Mouse (Mus musculus): ENCODE measurements around the gene Nanos3. TPM values are rescaled to one million over a fixed set of nuclear protein-coding genes. Genes with fewer than 3 reads are reported as not detected.

The Nanos3 gene
- polyA plus RNA-seq, 1 experiment: 2.3 TPM

DNA sequence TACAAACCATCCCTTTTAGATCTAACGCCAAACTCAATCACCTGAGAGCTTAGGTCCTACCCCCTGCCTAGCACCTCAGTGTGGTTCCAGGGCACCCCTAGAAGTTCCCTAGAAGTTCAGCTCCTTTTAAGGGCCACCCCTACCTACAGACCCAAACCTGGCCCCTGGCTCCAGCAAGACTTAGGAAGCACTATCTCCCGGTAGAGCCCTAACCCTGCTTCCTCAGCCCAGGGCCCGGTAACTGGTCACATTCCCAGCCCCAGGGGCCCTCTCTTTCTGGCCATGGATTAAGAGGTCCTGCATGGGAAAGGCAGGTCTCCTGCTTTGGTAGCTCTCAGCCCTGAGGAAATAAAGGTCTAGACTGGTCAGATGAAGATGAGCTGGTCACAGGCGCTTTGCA is 5.1 kb downstream of the Nanos3 start:
- TF ChIP-seq POLR2A (IDR thresholded peaks at IDR 0.05; ENCODE audit: borderline replicate concordance, insufficient read depth, low read length) (no peak), CTCF (IDR thresholded peaks at IDR 0.05; ENCODE audit: borderline replicate concordance, insufficient read depth, low read depth, low read length) (no peak)
- no peak overlapping the region for H3K4me3 ChIP-seq (replicated peaks; ENCODE audit: insufficient read depth, low read depth, low read length)
- WGBS: 41% methylated on average over 4 of the region's 4 CpGs
- H3K27ac ChIP-seq (ENCODE audit: insufficient read depth, low read length): no peak overlapping the region
- H3K27me3 ChIP-seq (ENCODE audit: control insufficient read depth, insufficient read depth, low read length): no peaks in the 10 kb centered on the region
- no peak for DNase-seq
- H3K4me1 ChIP-seq (ENCODE audit: control insufficient read depth, insufficient read depth, low read length): peaks cover 15% of the 10 kb centered on the region

DNA sequence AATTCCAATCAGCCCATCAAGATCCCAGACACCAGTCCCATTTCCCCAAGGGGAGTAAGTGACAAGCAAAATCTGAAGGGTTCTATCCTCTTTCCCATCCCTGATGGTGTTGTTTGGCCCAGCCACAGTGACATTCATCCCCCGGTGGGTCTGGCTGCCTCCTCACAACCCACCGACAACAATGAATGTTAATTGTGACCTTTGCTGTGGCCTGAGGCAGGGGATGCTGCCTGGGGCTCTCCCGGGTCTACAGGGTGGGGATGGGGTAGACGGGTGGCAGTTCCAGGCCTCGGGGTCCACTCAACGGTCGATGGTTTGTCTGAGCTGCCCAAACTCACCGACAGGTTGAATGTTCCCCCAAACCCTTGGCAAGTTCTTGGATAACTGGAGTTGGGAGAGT is 6.4 kb downstream of the Nanos3 start:
- TF ChIP-seq POLR2A (IDR thresholded peaks at IDR 0.05; ENCODE audit: borderline replicate concordance, insufficient read depth, low read length) (no peak), CTCF (IDR thresholded peaks at IDR 0.05; ENCODE audit: borderline replicate concordance, insufficient read depth, low read depth, low read length) (no peak)
- Histone ChIP-seq H3K27me3 (ENCODE audit: control insufficient read depth, insufficient read depth, low read length) (no peaks in the 10 kb centered on the region), H3K4me1 (ENCODE audit: control insufficient read depth, insufficient read depth, low read length) (peaks cover 23% of the 10 kb centered on the region), H3K27ac (ENCODE audit: insufficient read depth, low read length) (no peak overlapping the region), H3K4me3 (replicated peaks; ENCODE audit: insufficient read depth, low read depth, low read length) (no peak overlapping the region)
- WGBS: 62% methylated on average over 8 of the region's 8 CpGs
- DNase-seq: no peak

DNA sequence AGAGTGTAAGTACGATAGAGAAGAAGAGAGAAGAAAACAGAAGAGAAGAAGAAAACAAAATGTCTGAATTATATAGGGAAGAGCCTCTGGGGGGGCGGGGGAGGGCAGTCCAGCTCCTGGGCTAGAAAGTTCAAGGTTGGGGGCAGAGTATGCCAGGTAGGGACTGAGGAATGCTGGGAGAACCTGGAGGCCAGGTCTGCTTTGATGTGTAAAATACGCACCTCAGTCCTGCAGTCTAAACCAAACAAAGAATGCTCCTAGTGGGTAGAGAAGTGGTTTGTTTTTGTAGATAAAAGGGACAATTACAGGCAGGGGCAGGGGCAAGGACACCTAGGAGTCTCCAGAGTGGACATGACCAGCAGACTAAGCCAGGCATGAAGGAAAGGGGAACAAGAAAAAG is 7.6 kb downstream of the Nanos3 start:
- 98% methylated on average over 3 of the region's 3 CpGs for WGBS
- no peak overlapping the region for H3K4me3 ChIP-seq (replicated peaks; ENCODE audit: insufficient read depth, low read depth, low read length)
- no peak for DNase-seq
- no peaks in the 10 kb centered on the region for H3K27me3 ChIP-seq (ENCODE audit: control insufficient read depth, insufficient read depth, low read length)
- TF ChIP-seq POLR2A (IDR thresholded peaks at IDR 0.05; ENCODE audit: borderline replicate concordance, insufficient read depth, low read length) (no peak), CTCF (IDR thresholded peaks at IDR 0.05; ENCODE audit: borderline replicate concordance, insufficient read depth, low read depth, low read length) (no peak)
- no peak overlapping the region for H3K27ac ChIP-seq (ENCODE audit: insufficient read depth, low read length)
- H3K4me1 ChIP-seq (ENCODE audit: control insufficient read depth, insufficient read depth, low read length): peaks cover 21% of the 10 kb centered on the region

DNA sequence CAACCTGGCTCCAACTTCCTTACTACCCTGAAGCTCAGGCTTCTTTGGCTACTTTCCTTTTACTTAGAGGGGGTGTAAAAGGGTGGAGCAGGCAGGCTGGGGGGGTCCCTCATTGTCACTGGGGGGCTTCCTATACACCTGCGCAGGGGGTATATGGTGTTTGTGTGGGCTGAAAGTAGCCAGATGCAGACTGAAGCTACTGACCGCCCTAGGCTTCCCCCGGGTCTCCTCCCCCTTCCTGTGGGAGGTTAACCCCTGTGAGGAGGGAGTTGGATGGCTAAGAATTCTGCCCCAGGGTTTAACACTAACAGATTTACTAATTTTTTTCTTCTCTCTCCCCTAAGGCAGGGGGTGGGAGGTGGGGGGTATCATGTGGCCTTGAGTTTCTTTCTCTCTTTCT is 8.5 kb downstream of the Nanos3 start:
- TF ChIP-seq POLR2A (IDR thresholded peaks at IDR 0.05; ENCODE audit: borderline replicate concordance, insufficient read depth, low read length) (no peak), CTCF (IDR thresholded peaks at IDR 0.05; ENCODE audit: borderline replicate concordance, insufficient read depth, low read depth, low read length) (no peak)
- Histone ChIP-seq H3K4me1 (ENCODE audit: control insufficient read depth, insufficient read depth, low read length) (peaks cover 21% of the 10 kb centered on the region), H3K27ac (ENCODE audit: insufficient read depth, low read length) (no peak overlapping the region), H3K4me3 (replicated peaks; ENCODE audit: insufficient read depth, low read depth, low read length) (no peak overlapping the region), H3K27me3 (ENCODE audit: control insufficient read depth, insufficient read depth, low read length) (no peaks in the 10 kb centered on the region)
- no peak for DNase-seq
- 78% methylated on average over 3 of the region's 3 CpGs for WGBS

DNA sequence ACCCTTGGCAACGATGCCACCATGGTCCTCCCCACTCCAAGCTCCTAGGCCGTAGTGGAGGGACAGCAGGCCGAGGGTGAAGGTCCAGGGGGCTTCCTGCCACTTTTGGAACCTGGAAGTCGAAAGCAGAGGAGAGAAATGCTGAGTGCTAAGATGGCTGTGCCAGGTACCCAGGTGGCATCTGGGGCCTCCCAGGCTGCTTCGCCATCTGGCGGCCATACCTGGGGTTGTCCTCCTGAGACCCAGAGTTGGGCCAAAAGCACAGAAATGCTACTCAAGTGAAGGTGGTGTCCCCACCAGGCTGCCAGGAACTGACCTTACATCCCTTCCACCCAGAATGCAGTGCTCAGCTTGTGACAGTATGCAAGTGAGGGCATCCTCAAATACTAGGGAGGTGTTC is 11.2 kb downstream of the Nanos3 start:
- WGBS: 12% methylated on average over 6 of the region's 6 CpGs
- H3K27me3 ChIP-seq (ENCODE audit: control insufficient read depth, insufficient read depth, low read length): no peaks in the 10 kb centered on the region
- peak; percentile 81 to 82 for DNase-seq
- 0 out of 2 replicates have a peak overlapping the region, but pooled peaks have one; percentile 0 for H3K27ac ChIP-seq (ENCODE audit: insufficient read depth, low read length)
- H3K4me3 ChIP-seq (replicated peaks; ENCODE audit: insufficient read depth, low read depth, low read length): no peak overlapping the region
- TF ChIP-seq POLR2A (IDR thresholded peaks at IDR 0.05; ENCODE audit: borderline replicate concordance, insufficient read depth, low read length) (no peak), CTCF (IDR thresholded peaks at IDR 0.05; ENCODE audit: borderline replicate concordance, insufficient read depth, low read depth, low read length) (peak; percentile 72)
- H3K4me1 ChIP-seq (ENCODE audit: control insufficient read depth, insufficient read depth, low read length): peaks cover 12% of the 10 kb centered on the region

DNA sequence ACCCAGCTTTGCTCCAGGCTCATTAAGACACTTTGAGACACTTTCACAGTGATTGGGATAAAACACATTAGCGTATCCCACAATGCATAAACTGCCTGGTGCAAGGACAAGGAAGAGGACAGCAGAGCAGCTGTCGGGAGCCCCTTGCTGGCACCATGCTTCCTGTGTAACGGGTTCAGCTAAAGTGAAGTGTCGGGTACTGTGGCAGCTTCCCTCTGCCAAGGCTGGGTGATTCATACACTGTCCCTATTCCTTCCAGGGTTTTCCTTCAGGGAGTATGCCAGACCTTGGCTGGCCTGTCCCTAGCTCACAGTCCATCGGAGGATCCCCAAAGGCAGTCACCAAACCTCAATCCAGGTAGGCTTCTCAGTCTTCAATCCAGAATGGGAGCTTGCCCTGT is 14.9 kb downstream of the Nanos3 start:
- no peak overlapping the region for H3K4me3 ChIP-seq (replicated peaks; ENCODE audit: insufficient read depth, low read depth, low read length)
- DNase-seq: peak in 1 of 2 experiments; percentile 35
- no peak overlapping the region for H3K27ac ChIP-seq (ENCODE audit: insufficient read depth, low read length)
- H3K4me1 ChIP-seq (ENCODE audit: control insufficient read depth, insufficient read depth, low read length): peaks cover 19% of the 10 kb centered on the region
- 24% methylated on average over 5 of the region's 5 CpGs for WGBS
- TF ChIP-seq POLR2A (IDR thresholded peaks at IDR 0.05; ENCODE audit: borderline replicate concordance, insufficient read depth, low read length): no peak
- TF ChIP-seq CTCF (IDR thresholded peaks at IDR 0.05; ENCODE audit: borderline replicate concordance, insufficient read depth, low read depth, low read length): no peak
- H3K27me3 ChIP-seq (ENCODE audit: control insufficient read depth, insufficient read depth, low read length): no peaks in the 10 kb centered on the region

DNA sequence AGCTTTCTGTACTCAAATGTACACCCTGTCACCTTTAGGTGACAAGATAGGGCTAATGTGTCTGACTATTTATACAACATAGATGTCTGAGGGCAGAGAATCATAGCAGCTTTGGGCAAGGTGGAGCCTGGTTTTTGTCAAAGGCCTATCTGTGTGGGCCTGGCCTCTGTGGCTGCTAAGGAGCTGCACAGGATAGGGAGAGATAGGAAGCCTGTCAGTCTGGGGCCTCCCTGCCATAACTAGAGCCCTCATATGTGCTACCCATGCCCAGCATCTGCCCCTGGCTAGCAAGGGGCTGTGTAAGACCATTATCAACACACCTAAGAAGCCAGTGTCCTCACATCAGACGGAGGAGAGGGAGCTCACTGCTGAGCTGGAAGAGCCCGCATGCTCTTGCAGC is 17.3 kb downstream of the Nanos3 start:
- WGBS: 93% methylated on average over 2 of the region's 2 CpGs
- Histone ChIP-seq H3K27ac (ENCODE audit: insufficient read depth, low read length) (no peak overlapping the region), H3K27me3 (ENCODE audit: control insufficient read depth, insufficient read depth, low read length) (no peaks in the 10 kb centered on the region), H3K4me1 (ENCODE audit: control insufficient read depth, insufficient read depth, low read length) (peaks cover 7% of the 10 kb centered on the region), H3K4me3 (replicated peaks; ENCODE audit: insufficient read depth, low read depth, low read length) (no peak overlapping the region)
- TF ChIP-seq CTCF (IDR thresholded peaks at IDR 0.05; ENCODE audit: borderline replicate concordance, insufficient read depth, low read depth, low read length): no peak
- no peak for TF ChIP-seq POLR2A (IDR thresholded peaks at IDR 0.05; ENCODE audit: borderline replicate concordance, insufficient read depth, low read length)
- no peak for DNase-seq

DNA sequence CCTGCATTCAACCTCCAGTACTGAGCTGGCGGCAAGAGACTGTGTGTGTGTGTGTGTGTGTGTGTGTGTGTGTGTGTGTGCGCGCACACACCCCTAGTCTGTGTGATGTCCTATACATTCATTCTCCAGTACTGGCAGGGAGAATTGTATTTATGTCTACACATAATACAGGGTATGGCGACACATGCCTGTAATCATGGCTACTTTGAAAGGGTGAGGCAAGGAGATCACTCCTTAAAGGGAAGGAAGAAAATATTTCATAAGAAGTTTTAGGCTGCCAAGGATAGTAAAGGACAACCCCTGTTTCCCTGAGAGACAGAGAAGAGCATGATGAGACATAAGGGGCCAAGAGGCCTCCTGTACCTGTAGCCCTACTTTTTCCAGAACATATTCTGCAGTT is 27.4 kb downstream of the Nanos3 start:
- no peak for DNase-seq
- 91% methylated on average over 4 of the region's 4 CpGs for WGBS
- no peak overlapping the region for H3K4me3 ChIP-seq (replicated peaks; ENCODE audit: insufficient read depth, low read depth, low read length)
- H3K27ac ChIP-seq (ENCODE audit: insufficient read depth, low read length): no peak overlapping the region
- no peaks in the 10 kb centered on the region for H3K27me3 ChIP-seq (ENCODE audit: control insufficient read depth, insufficient read depth, low read length)
- no peaks in the 10 kb centered on the region for H3K4me1 ChIP-seq (ENCODE audit: control insufficient read depth, insufficient read depth, low read length)
- TF ChIP-seq CTCF (IDR thresholded peaks at IDR 0.05; ENCODE audit: borderline replicate concordance, insufficient read depth, low read depth, low read length) (no peak), POLR2A (IDR thresholded peaks at IDR 0.05; ENCODE audit: borderline replicate concordance, insufficient read depth, low read length) (no peak)
